Comparison of ENCODE assay signal across 19 mouse cellular contexts in genomic region chr5:4081513-4081912, GRCm38 (mm10). TPM values are rescaled to one million over a fixed set of nuclear protein-coding genes. Genes with fewer than 3 reads are reported as not detected.
DNase-seq lines count a peak whose midpoint lies in the region; ATAC-seq lines count a peak whose summit lies in the region.
"Had no signal": no experiment of that assay in that cellular context is flagged by ENCODE, and none has a peak within 500 bp of the region (broad histone marks: within the 10 kb centered on the region; RNA-seq: fewer than 3 reads in every experiment).

No protein-coding gene starts in this region.

- no peaks in the 10 kb centered on the region for H3K4me1 ChIP-seq in neural tube, embryonic 15.5 days
- H3K4me1 ChIP-seq in forebrain, embryonic 13.5 days = no peaks in the 10 kb centered on the region
- no peaks in the 10 kb centered on the region for H3K4me1 ChIP-seq in midbrain, embryonic 13.5 days (replicated peaks)
- H3K4me1 ChIP-seq: embryonic facial prominence, embryonic 13.5 days; forebrain, embryonic 12.5 days; heart, embryonic 12.5 days; hindbrain, embryonic 10.5 days had no signal

- peaks cover 85% of the 10 kb centered on the region for H3K36me3 ChIP-seq in neural tube, embryonic 15.5 days
- peaks cover 90% of the 10 kb centered on the region for H3K36me3 ChIP-seq in forebrain, embryonic 13.5 days (ENCODE audit: poor library complexity, severe bottlenecking)
- H3K36me3 ChIP-seq in midbrain, embryonic 13.5 days = peaks cover 87% of the 10 kb centered on the region

- H3K4me3 ChIP-seq in neural tube, embryonic 15.5 days (replicated peaks) = no peak overlapping the region
- no peak overlapping the region for H3K4me3 ChIP-seq in forebrain, embryonic 13.5 days
- no peak overlapping the region for H3K4me3 ChIP-seq in midbrain, embryonic 13.5 days (replicated peaks)
- H3K4me3 ChIP-seq: embryonic facial prominence, embryonic 13.5 days; forebrain, embryonic 12.5 days; heart, embryonic 12.5 days; hindbrain, embryonic 10.5 days had no signal

- ATAC-seq in neural tube, embryonic 15.5 days (ENCODE audit: low FRiP score) = no peak
- ATAC-seq in granulocyte monocyte progenitor cell, adult 5-6 weeks (replicated peaks; ENCODE audit: poor library complexity, severe bottlenecking) = peak; percentile 66; the same call in 1 of the 2 replicates
- ATAC-seq in neutrophil, adult 5-6 weeks (ENCODE audit: extremely low read depth, insufficient number of reproducible peaks, low FRiP score, poor library complexity, severe bottlenecking) = peak; percentile 71
- no peak for ATAC-seq in forebrain, embryonic 13.5 days
- ATAC-seq in midbrain, embryonic 13.5 days = no peak
- ATAC-seq: forebrain, postnatal 0 days had no signal

- WGBS in neural tube, embryonic 15.5 days = 89% methylated on average over 2 of the region's 2 CpGs
- 94% methylated on average over 2 of the region's 2 CpGs for WGBS in forebrain, embryonic 13.5 days
- 94% methylated on average over 2 of the region's 2 CpGs for WGBS in midbrain, embryonic 13.5 days

- H3K27ac ChIP-seq in neural tube, embryonic 15.5 days (replicated peaks) = no peak overlapping the region
- H3K27ac ChIP-seq in forebrain, embryonic 13.5 days = no peak overlapping the region
- no peak overlapping the region for H3K27ac ChIP-seq in midbrain, embryonic 13.5 days
- H3K27ac ChIP-seq: embryonic facial prominence, embryonic 13.5 days; forebrain, embryonic 12.5 days; hindbrain, embryonic 10.5 days; hindbrain, embryonic 14.5 days had no signal

- no peaks in the 10 kb centered on the region for H3K9me3 ChIP-seq in neural tube, embryonic 15.5 days (replicated peaks)
- no peaks in the 10 kb centered on the region for H3K9me3 ChIP-seq in forebrain, embryonic 13.5 days (replicated peaks)
- no peaks in the 10 kb centered on the region for H3K9me3 ChIP-seq in midbrain, embryonic 13.5 days
- H3K9me3 ChIP-seq: embryonic facial prominence, embryonic 13.5 days; forebrain, embryonic 12.5 days; heart, embryonic 12.5 days; hindbrain, embryonic 10.5 days had no signal

- H3K27me3 ChIP-seq in neural tube, embryonic 15.5 days (replicated peaks) = no peaks in the 10 kb centered on the region
- H3K27me3 ChIP-seq in forebrain, embryonic 13.5 days = no peaks in the 10 kb centered on the region
- no peaks in the 10 kb centered on the region for H3K27me3 ChIP-seq in midbrain, embryonic 13.5 days
- H3K27me3 ChIP-seq: embryonic facial prominence, embryonic 13.5 days; forebrain, embryonic 12.5 days; heart, embryonic 12.5 days had no signal

- no peak overlapping the region for H3K4me2 ChIP-seq in neural tube, embryonic 15.5 days
- H3K4me2 ChIP-seq in forebrain, embryonic 13.5 days = no peak overlapping the region
- no peak overlapping the region for H3K4me2 ChIP-seq in midbrain, embryonic 13.5 days (replicated peaks)
- H3K4me2 ChIP-seq: embryonic facial prominence, embryonic 13.5 days; forebrain, embryonic 12.5 days; heart, embryonic 12.5 days; hindbrain, embryonic 14.5 days had no signal

- H3K9ac ChIP-seq in neural tube, embryonic 15.5 days (replicated peaks) = no peak overlapping the region
- no peak overlapping the region for H3K9ac ChIP-seq in forebrain, embryonic 13.5 days
- H3K9ac ChIP-seq in midbrain, embryonic 13.5 days (replicated peaks) = no peak overlapping the region
- H3K9ac ChIP-seq: embryonic facial prominence, embryonic 13.5 days; forebrain, embryonic 12.5 days; forebrain, postnatal 0 days; heart, embryonic 12.5 days; hindbrain, embryonic 14.5 days had no signal

- peak; percentile 10 for DNase-seq in neural tube, embryonic 10.5 days (ENCODE audit: extremely low spot score, low spot score)
- peak; percentile 35 to 43 for DNase-seq in B cell, adult 2 months
- no peak for DNase-seq in cerebellum, postnatal 14 days
- DNase-seq: adrenal gland, adult 2 months; adrenal gland, postnatal 25 days; cerebellum, adult 2 months; cerebellum, postnatal 10 days; forebrain, postnatal 0 days; gastrocnemius, postnatal 14 days had no signal

RNA-seq across cellular contexts. Expression of gene Cyp51, which starts 23.0 kb away (rescaled TPM):
- 126 and 143 TPM in 2 replicates for polyA plus RNA-seq in neural tube, embryonic 15.5 days (2015; fragmentation: Nextera tagmentation; extraction: Ambion mirVana)
- 5.5 and 12.9 TPM in 2 replicates for total RNA-seq in granulocyte monocyte progenitor cell, adult 5-6 weeks (2014; fragmentation: Nextera tagmentation)
- 17.6 and 20.3 TPM in 2 replicates for total RNA-seq in granulocyte monocyte progenitor cell, adult 5-6 weeks (2017)
- total RNA-seq in neutrophil, adult 5-6 weeks (2017) = 12.3 and 14.3 TPM in 2 replicates
- polyA plus RNA-seq in forebrain, embryonic 13.5 days (2015; fragmentation: Nextera tagmentation; extraction: Ambion mirVana) = 115 and 126 TPM in 2 replicates
- 147 and 158 TPM in 2 replicates for polyA plus RNA-seq in midbrain, embryonic 13.5 days (2015; fragmentation: Nextera tagmentation; extraction: Ambion mirVana)

Comparison
In these comparisons a context has a peak if more than half of its experiments do, and no peak if none do; other contexts are left out.
1. DNase-seq: peak in neural tube, embryonic 10.5 days (single experiment) and B cell, adult 2 months (2 of 2); none in cerebellum, postnatal 14 days (0 of 2).
2. ATAC-seq: peak in granulocyte monocyte progenitor cell, adult 5-6 weeks (single experiment) and neutrophil, adult 5-6 weeks (single experiment); none in neural tube, embryonic 15.5 days (single experiment), forebrain, embryonic 13.5 days (single experiment) and midbrain, embryonic 13.5 days (single experiment).